Mouse (Mus musculus): ENCODE data around the gene Pde7b. TPM values are rescaled to one million over a fixed set of nuclear protein-coding genes. Genes with fewer than 3 reads are reported as not detected.

Pde7b gene
- polyA plus RNA-seq, 1 experiment from 2014 or later: 3.7 TPM

- H3K9me3 ChIP-seq: no peaks in the 10 kb centered on the region
- H3K27ac ChIP-seq (replicated peaks): no peak overlapping the region
- H3K36me3 ChIP-seq: no peaks in the 10 kb centered on the region
- no peak overlapping the region for H3K4me3 ChIP-seq
- no peak overlapping the region for H3K9ac ChIP-seq (replicated peaks)
- WGBS: 80% methylated on average over 12 of the region's 12 CpGs
- no peaks in the 10 kb centered on the region for H3K4me1 ChIP-seq
- ATAC-seq (replicated peaks): no peak
- H3K4me2 ChIP-seq (replicated peaks): no peak overlapping the region
- no peaks in the 10 kb centered on the region for H3K27me3 ChIP-seq
These were observed 293.5 kb downstream of the Pde7b start for GRCm38 (mm10) chr10:20431336-20431735.

- H3K9ac ChIP-seq (replicated peaks): no peak overlapping the region
- H3K4me2 ChIP-seq (replicated peaks): no peak overlapping the region
- no peaks in the 10 kb centered on the region for H3K9me3 ChIP-seq
- ATAC-seq (replicated peaks): no peak
- H3K4me1 ChIP-seq: no peaks in the 10 kb centered on the region
- H3K27ac ChIP-seq (replicated peaks): no peak overlapping the region
- H3K36me3 ChIP-seq: no peaks in the 10 kb centered on the region
- no peak overlapping the region for H3K4me3 ChIP-seq
- WGBS: 85% methylated on average over 10 of the region's 10 CpGs
- no peaks in the 10 kb centered on the region for H3K27me3 ChIP-seq
These were observed 303.5 kb downstream of the Pde7b start for GRCm38 (mm10) chr10:20421299-20421883.

- H3K4me1 ChIP-seq: no peaks in the 10 kb centered on the region
- H3K4me2 ChIP-seq (replicated peaks): no peak overlapping the region
- no peaks in the 10 kb centered on the region for H3K27me3 ChIP-seq
- H3K9me3 ChIP-seq: no peaks in the 10 kb centered on the region
- H3K4me3 ChIP-seq: no peak overlapping the region
- no peak for ATAC-seq (replicated peaks)
- no peaks in the 10 kb centered on the region for H3K36me3 ChIP-seq
- no peak overlapping the region for H3K27ac ChIP-seq (replicated peaks)
- H3K9ac ChIP-seq (replicated peaks): no peak overlapping the region
- 74% methylated on average over 7 of the region's 7 CpGs for WGBS
These were observed 304.6 kb downstream of the Pde7b start for GRCm38 (mm10) chr10:20420296-20420695.

- Histone ChIP-seq H3K27ac (replicated peaks) (no peak overlapping the region), H3K36me3 (no peaks in the 10 kb centered on the region), H3K4me3 (no peak overlapping the region), H3K27me3 (no peaks in the 10 kb centered on the region), H3K9me3 (no peaks in the 10 kb centered on the region), H3K4me2 (replicated peaks) (no peak overlapping the region), H3K4me1 (no peaks in the 10 kb centered on the region), H3K9ac (replicated peaks) (no peak overlapping the region)
- WGBS: 62% methylated on average over 10 of the region's 10 CpGs
- no peak for ATAC-seq (replicated peaks)
These were observed 306.0 kb downstream of the Pde7b start for GRCm38 (mm10) chr10:20418856-20419219.

GRCm38 (mm10) chr10:20418202-20418855 is 306.5 kb downstream of the Pde7b start:
- no peaks in the 10 kb centered on the region for H3K4me1 ChIP-seq
- H3K27ac ChIP-seq (replicated peaks): no peak overlapping the region
- H3K27me3 ChIP-seq: no peaks in the 10 kb centered on the region
- H3K4me3 ChIP-seq: no peak overlapping the region
- no peak for ATAC-seq (replicated peaks)
- no peak overlapping the region for H3K4me2 ChIP-seq (replicated peaks)
- no peaks in the 10 kb centered on the region for H3K36me3 ChIP-seq
- WGBS: 63% methylated on average over 11 of the region's 11 CpGs
- H3K9me3 ChIP-seq: no peaks in the 10 kb centered on the region
- H3K9ac ChIP-seq (replicated peaks): no peak overlapping the region

- no peak overlapping the region for H3K27ac ChIP-seq (replicated peaks)
These were observed 315.7 kb downstream of the Pde7b start for GRCm38 (mm10) chr10:20409181-20409580.

GRCm38 (mm10) chr10:20408336-20408735 is 316.5 kb downstream of the Pde7b start:
- 93% methylated on average over 3 of the region's 3 CpGs for WGBS
- Histone ChIP-seq H3K4me1 (no peaks in the 10 kb centered on the region), H3K27me3 (no peaks in the 10 kb centered on the region), H3K9me3 (no peaks in the 10 kb centered on the region), H3K36me3 (no peaks in the 10 kb centered on the region), H3K27ac (replicated peaks) (no peak overlapping the region), H3K9ac (replicated peaks) (no peak overlapping the region), H3K4me3 (no peak overlapping the region), H3K4me2 (replicated peaks) (no peak overlapping the region)
- ATAC-seq (replicated peaks): no peak

More at GRCm38 (mm10) chr10:20409181-20409580, 315.7 kb downstream of the Pde7b start:
- WGBS: 94% methylated on average over 10 of the region's 10 CpGs
- no peak overlapping the region for H3K4me2 ChIP-seq (replicated peaks)
- no peaks in the 10 kb centered on the region for H3K9me3 ChIP-seq
- H3K27me3 ChIP-seq: no peaks in the 10 kb centered on the region
- no peak for ATAC-seq (replicated peaks)
- H3K36me3 ChIP-seq: no peaks in the 10 kb centered on the region
- no peak overlapping the region for H3K4me3 ChIP-seq
- no peak overlapping the region for H3K9ac ChIP-seq (replicated peaks)
- H3K4me1 ChIP-seq: no peaks in the 10 kb centered on the region

GRCm38 (mm10) chr10:20405471-20405870 is 319.4 kb downstream of the Pde7b start:
- H3K4me3 ChIP-seq: no peak overlapping the region
- no peaks in the 10 kb centered on the region for H3K4me1 ChIP-seq
- no peaks in the 10 kb centered on the region for H3K36me3 ChIP-seq
- H3K27ac ChIP-seq (replicated peaks): no peak overlapping the region
- H3K4me2 ChIP-seq (replicated peaks): no peak overlapping the region
- WGBS: 86% methylated on average over 2 of the region's 2 CpGs
- H3K27me3 ChIP-seq: no peaks in the 10 kb centered on the region
- H3K9ac ChIP-seq (replicated peaks): no peak overlapping the region
- H3K9me3 ChIP-seq: no peaks in the 10 kb centered on the region
- peak; percentile 75 for ATAC-seq (replicated peaks)

- no peaks in the 10 kb centered on the region for H3K9me3 ChIP-seq
- H3K27ac ChIP-seq (replicated peaks): no peak overlapping the region
- no peak overlapping the region for H3K4me3 ChIP-seq
- no peak for ATAC-seq (replicated peaks)
- H3K27me3 ChIP-seq: no peaks in the 10 kb centered on the region
- H3K4me2 ChIP-seq (replicated peaks): no peak overlapping the region
- H3K36me3 ChIP-seq: no peaks in the 10 kb centered on the region
- 86% methylated on average over 5 of the region's 5 CpGs for WGBS
- no peaks in the 10 kb centered on the region for H3K4me1 ChIP-seq
- no peak overlapping the region for H3K9ac ChIP-seq (replicated peaks)
These were observed 321.9 kb downstream of the Pde7b start for GRCm38 (mm10) chr10:20402941-20403340.

GRCm38 (mm10) chr10:20400406-20400805 is 324.5 kb downstream of the Pde7b start:
- H3K27ac ChIP-seq (replicated peaks): no peak overlapping the region
- no peaks in the 10 kb centered on the region for H3K36me3 ChIP-seq
- H3K4me3 ChIP-seq: no peak overlapping the region
- H3K4me2 ChIP-seq (replicated peaks): 0 out of 2 replicates have a peak overlapping the region, but pooled peaks have one; percentile 10
- no peak; the same call in 1 of the 2 replicates for ATAC-seq (replicated peaks)
- H3K27me3 ChIP-seq: no peaks in the 10 kb centered on the region
- H3K9ac ChIP-seq (replicated peaks): no peak overlapping the region
- H3K4me1 ChIP-seq: no peaks in the 10 kb centered on the region
- no peaks in the 10 kb centered on the region for H3K9me3 ChIP-seq
- 76% methylated on average over 15 of the region's 15 CpGs for WGBS

GRCm38 (mm10) chr10:20398641-20399390 is 326.1 kb downstream of the Pde7b start:
- Histone ChIP-seq H3K4me3 (no peak overlapping the region), H3K4me1 (no peaks in the 10 kb centered on the region), H3K27ac (replicated peaks) (no peak overlapping the region), H3K4me2 (replicated peaks) (no peak overlapping the region), H3K27me3 (no peaks in the 10 kb centered on the region), H3K9me3 (no peaks in the 10 kb centered on the region), H3K36me3 (no peaks in the 10 kb centered on the region), H3K9ac (replicated peaks) (no peak overlapping the region)
- 0 out of 2 replicates have a peak, but pooled peaks have one; percentile 8 for ATAC-seq (replicated peaks)
- WGBS: 57% methylated on average over 12 of the region's 12 CpGs

GRCm38 (mm10) chr10:20398224-20398623 is 326.7 kb downstream of the Pde7b start:
- no peak overlapping the region for H3K4me2 ChIP-seq (replicated peaks)
- H3K27me3 ChIP-seq: no peaks in the 10 kb centered on the region
- H3K4me1 ChIP-seq: no peaks in the 10 kb centered on the region
- H3K9me3 ChIP-seq: no peaks in the 10 kb centered on the region
- 69% methylated on average over 6 of the region's 6 CpGs for WGBS
- no peak overlapping the region for H3K27ac ChIP-seq (replicated peaks)
- H3K36me3 ChIP-seq: no peaks in the 10 kb centered on the region
- no peak overlapping the region for H3K4me3 ChIP-seq
- no peak for ATAC-seq (replicated peaks)
- no peak overlapping the region for H3K9ac ChIP-seq (replicated peaks)
